Mouse (Mus musculus): Measurements from ENCODE around the gene Fam92b. TPM values are rescaled to one million over a fixed set of nuclear protein-coding genes. Genes with fewer than 3 reads are reported as not detected.

Gene Fam92b
- total RNA-seq, 1 experiment from 2014 or later = not detected

DNA sequence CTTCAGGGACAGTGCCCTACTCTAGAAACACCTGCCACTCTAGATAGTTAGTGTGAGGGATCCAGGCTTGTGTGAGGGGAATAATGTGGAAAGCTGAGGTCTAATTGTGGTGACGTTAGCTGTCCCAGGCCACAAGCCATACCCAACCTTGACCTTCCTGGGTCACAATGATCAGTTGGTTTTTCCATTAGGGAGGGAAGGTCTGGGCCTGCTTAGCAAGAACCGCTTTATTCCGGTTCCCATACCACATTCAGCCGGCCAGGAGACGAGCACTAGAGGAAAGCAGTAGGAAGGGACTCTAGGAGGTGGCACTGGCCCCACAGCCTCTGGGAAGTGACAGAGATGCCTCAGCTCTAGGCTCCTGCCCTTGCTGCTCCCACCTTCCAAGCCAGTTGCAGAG, 13.2 kb downstream of the Fam92b start:
- no peak for ATAC-seq (replicated peaks; ENCODE audit: insufficient number of reproducible peaks, low FRiP score, low TSS enrichment, poor library complexity, severe bottlenecking)

- ATAC-seq (replicated peaks; ENCODE audit: insufficient number of reproducible peaks, low FRiP score, low TSS enrichment, poor library complexity, severe bottlenecking) = no peak
Measured at GRCm38 (mm10) chr8:120163376-120163775, 13.9 kb downstream of the Fam92b start.

DNA sequence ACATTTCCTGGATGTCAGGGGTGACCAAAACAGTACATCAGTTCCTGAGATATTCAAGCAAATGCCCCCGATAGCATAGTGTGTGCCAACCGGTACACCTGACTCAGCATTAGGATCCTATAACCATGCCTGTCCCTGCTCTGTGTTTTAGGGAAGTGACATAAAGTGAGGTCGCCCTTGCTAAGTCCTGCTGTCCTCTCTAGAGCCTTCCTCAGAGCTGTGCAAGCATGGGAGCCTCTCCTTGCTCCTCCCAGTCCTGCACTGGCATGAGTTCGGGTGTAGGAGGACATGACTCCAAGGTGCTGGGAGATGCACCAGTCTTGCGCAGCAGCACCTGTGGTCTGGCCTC, 14.9 kb downstream of the Fam92b start:
- ATAC-seq (replicated peaks; ENCODE audit: insufficient number of reproducible peaks, low FRiP score, low TSS enrichment, poor library complexity, severe bottlenecking) = no peak

DNA sequence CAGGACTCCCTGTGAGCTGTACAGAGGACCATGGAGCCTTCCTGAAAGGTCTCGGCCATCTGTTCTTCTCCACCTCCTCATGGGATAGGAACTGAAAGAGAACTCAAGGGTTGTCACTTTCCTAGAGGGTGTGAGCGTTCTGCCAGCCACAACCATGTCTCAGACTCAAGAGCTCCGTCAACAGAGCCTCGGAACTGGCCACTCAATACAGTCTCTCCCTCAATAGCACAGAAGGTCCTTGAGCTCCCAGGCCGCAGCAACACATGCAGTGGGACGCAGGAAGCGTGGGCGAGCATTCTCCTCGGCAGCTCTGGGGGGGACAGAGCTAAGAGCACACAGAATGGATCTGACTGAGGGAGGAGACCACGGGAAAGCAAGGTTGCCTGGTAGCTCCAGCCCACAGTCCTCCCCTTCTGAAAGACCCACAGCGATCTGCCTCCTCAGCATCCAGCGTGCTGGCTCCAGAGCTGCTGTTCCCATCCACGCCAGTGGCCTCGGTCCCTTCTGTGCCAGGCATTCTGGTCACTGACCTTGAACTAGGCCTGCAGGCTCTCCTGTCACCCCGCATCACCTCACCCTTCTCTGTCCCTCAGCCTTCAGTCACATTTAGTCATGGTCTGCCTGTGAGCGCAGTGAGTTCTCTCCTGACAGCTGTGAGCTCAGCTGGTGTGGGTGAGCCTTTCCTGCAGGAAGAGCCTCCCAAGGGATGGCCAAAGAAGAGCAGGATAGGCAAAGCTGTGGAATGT, 15.4 kb downstream of the Fam92b start:
- no peak for ATAC-seq (replicated peaks; ENCODE audit: insufficient number of reproducible peaks, low FRiP score, low TSS enrichment, poor library complexity, severe bottlenecking)

DNA sequence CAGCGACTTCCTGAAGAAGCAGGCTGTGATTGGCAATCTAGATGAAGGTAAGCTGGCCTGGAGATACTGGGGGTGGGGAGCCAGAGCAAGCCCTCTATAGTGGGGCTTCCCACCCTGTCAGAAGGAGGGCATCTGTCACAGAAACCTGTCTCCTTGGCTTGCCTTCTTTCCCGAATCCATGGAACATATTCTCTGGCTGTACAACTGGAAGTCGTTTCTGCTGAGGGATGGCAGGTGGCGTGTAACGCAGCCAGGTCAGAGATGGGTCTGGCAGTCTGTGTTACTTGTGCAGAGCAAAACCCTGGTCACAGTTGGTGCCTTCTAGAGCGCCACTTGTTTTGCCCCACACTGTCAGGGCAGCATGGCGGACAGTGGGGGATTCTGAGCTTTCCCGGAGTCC, 16.9 kb downstream of the Fam92b start:
- ATAC-seq (replicated peaks; ENCODE audit: insufficient number of reproducible peaks, low FRiP score, low TSS enrichment, poor library complexity, severe bottlenecking) = no peak

DNA sequence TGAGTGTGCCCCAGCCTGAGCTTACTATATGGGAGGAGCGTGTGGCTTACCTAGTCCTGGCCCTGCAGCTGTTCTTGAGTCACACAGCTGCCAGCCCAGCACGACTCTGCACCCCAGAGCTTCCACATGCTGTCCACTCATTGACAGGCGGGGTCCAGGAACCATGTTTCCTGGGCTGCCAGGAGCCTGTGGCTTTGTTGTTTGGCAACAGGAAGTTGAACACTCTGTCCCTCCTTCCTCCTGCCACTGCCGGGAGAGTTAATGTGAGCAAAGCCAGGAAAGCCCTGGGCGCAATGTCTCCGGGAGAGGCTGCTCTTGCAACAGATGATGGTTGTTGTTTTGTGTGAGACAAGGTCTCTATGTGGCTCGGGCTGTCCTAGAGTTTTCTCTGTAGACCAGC, 24.6 kb downstream of the Fam92b start:
- no peak for ATAC-seq (replicated peaks; ENCODE audit: insufficient number of reproducible peaks, low FRiP score, low TSS enrichment, poor library complexity, severe bottlenecking)

DNA sequence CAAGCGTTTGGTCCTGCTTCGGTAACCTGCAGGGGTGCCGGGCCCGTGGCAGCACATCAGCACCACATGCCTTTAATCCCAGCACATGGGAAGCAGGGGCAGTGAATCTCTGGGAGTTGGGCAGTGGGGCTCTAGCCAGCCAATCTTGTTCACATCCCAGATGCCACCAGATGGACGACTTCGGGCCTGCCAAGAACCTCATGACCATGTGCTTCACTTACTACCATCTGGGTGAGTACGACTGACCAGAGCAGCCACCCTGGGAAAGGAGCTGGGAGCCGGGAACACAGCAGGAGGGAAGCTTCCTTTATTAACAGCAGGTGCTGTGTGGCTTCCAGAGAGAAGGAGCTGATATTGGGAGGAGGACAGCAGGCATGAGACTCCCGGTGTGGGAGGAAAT, 26.1 kb downstream of the Fam92b start:
- ATAC-seq (replicated peaks; ENCODE audit: insufficient number of reproducible peaks, low FRiP score, low TSS enrichment, poor library complexity, severe bottlenecking) = no peak

DNA sequence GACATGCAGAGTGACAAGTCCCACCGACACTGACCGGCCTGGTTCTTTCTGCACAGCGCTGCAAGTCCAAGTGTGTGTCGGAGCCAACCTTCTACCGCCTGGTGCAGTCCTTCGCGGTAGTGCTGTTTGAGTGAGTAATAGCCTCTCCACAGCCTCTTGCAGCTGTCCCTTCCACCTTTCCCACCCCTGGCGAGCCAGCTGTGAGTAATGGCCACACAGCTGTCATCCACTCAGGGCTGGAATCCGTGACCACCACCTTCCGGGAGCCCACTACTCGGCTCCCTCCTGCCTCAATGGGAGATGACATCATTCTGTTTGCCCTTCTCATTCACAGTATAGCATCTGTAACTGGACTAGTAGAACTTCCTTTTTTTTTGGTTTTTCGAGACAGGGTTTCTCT, 27.2 kb downstream of the Fam92b start:
- ATAC-seq (replicated peaks; ENCODE audit: insufficient number of reproducible peaks, low FRiP score, low TSS enrichment, poor library complexity, severe bottlenecking) = no peak

DNA sequence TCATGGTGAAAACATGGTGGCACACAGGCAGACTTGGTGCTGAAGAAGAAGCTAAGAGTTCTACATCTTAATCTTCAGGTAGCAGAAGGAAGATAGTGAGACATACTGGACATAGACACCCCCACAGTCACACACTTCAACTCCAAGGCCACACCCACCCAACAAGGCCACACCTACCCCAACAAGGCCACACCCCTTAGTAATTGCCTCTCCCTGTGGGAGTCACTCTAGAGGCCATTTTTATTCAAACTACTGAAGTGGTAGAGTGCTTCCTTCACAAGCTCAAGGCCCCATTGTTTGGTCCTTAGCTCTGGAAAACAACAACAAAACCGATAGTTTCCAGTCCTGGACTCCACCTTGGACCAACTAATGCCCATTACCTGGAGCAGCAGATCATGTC, 31.2 kb downstream of the Fam92b start:
- ATAC-seq (replicated peaks; ENCODE audit: insufficient number of reproducible peaks, low FRiP score, low TSS enrichment, poor library complexity, severe bottlenecking) = no peak

DNA sequence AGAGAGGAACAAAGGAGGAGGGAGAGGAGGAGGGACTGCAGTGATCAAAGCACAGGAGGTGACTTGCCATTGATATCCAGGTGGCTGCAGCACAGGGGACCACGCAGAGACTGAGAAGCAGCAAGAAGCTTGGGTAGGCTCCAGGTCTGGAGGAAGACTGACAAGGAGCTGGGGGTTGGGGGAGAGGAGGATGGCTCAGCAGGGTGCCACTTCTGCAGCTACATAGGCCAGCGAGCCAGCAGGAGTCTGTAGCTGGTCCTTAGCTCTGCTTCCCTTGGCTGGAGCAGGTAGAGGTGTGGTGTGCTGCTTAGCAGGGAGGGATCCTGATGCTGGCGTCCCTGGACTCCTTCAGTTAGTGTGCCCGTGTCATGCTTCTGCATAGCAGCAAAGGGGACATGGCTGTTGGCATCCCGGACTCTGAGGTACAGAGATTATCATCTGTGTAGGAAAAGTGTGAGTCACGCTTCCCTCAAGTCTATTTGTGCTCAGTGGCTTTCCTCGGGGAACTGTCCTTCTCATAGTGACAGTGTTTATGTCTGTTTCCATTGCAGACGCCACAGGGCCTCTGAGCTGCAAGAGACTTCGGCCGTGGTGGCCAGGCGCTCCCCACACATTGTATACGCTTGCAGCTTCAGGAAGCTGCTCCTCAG, 32.5 kb downstream of the Fam92b start:
- no peak for ATAC-seq (replicated peaks; ENCODE audit: insufficient number of reproducible peaks, low FRiP score, low TSS enrichment, poor library complexity, severe bottlenecking)

- ATAC-seq (replicated peaks; ENCODE audit: insufficient number of reproducible peaks, low FRiP score, low TSS enrichment, poor library complexity, severe bottlenecking) = no peak
Measured at GRCm38 (mm10) chr8:120143911-120144651, 33.2 kb downstream of the Fam92b start.

DNA sequence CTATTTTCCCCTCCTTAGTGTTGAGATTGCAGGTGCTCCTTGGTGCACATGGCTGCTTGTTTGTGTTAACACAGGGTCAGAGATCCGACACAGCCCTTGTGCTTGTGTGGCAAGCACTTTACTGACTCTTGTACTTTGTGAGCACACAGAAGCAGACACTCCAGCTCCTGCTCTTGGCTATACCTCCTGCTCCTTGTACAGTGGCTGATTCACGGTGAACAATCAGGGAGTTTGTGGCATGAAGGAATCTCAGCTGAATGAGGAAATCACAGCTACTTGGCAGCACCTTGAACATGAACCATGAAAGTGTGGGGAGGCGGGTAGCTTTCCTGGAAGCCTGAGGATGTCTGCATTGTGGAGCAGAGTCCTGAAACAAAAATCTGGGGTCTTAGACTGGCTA, 36.5 kb downstream of the Fam92b start:
- ATAC-seq (replicated peaks; ENCODE audit: insufficient number of reproducible peaks, low FRiP score, low TSS enrichment, poor library complexity, severe bottlenecking) = no peak

DNA sequence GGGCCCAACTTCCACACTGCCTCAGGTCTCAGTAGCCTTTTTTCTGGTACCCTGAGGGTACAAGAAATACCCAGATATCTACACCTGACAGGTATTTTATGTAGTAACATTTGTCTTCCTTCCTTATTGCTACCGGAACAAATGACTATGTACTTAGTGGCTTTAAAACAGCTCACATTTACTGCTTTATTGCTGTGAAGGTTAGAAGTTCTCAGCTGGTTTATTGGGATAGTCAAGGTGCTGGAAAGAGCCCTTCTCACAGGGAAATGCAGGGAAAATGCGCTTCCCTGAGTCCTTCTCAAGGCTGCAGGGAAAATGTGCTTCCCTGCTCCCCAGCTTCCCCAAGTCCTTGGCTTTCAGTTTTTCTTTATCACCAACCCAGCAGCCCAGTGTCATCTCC, 38.3 kb downstream of the Fam92b start:
- no peak for ATAC-seq (replicated peaks; ENCODE audit: insufficient number of reproducible peaks, low FRiP score, low TSS enrichment, poor library complexity, severe bottlenecking)

DNA sequence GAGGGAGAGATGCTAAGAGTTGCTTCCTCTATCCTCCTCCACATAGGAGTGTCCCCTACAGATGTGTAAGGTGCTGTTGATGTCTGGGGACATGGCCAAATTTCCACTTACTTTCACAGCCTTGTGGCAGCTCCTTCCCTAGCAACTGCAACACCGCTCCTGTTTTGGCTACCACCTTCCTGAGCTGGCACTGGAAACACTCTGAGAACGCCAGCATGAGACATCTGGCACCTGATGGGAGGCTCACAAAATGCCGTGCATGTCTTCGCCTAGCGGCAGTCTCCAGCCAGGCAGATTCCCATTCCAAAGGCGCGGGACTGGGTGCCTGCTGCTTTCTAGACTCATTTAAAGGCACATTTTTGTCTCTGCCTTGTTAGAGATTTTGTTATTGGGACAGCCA, 40.6 kb downstream of the Fam92b start:
- no peak for ATAC-seq (replicated peaks; ENCODE audit: insufficient number of reproducible peaks, low FRiP score, low TSS enrichment, poor library complexity, severe bottlenecking)

DNA sequence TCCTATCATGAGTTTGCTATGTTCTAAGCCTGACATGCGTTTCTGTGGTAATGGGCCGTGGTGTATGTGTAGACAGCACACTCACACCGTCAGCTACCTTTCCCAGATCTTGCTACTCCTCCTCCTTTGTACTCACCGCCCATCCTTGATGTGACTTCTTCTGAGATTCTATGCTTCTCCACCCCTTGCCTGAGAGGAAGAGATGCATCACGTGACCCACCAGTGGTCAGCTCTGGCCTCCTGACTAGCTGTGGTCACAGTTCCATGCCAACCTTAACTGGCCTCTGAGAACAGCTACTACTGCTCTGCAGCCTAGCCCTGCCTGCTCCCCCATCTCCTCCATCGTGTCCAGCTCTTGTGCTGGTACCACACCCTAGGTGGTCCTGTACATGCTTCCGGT, 41.6 kb downstream of the Fam92b start:
- no peak for ATAC-seq (replicated peaks; ENCODE audit: insufficient number of reproducible peaks, low FRiP score, low TSS enrichment, poor library complexity, severe bottlenecking)

DNA sequence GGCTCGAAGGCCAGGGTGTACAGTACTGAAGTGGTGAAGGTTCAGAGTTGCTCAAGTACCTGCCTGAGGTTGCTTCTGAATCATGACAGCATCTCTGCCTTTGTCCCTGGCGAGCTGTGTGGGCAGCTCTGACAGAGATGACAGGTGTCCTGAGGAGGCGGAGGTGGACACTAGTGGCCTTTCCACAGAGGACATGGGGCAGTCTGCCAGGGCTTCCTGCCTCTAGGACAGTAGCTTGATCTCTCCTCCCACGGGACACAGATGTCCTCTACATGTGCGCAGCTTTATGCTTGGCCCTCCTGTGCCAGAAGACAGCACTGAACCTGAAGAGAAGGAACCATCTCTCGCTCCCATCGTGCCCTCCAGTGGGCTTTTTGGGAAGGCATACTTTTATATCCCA, 44.1 kb downstream of the Fam92b start:
- no peak for ATAC-seq (replicated peaks; ENCODE audit: insufficient number of reproducible peaks, low FRiP score, low TSS enrichment, poor library complexity, severe bottlenecking)

DNA sequence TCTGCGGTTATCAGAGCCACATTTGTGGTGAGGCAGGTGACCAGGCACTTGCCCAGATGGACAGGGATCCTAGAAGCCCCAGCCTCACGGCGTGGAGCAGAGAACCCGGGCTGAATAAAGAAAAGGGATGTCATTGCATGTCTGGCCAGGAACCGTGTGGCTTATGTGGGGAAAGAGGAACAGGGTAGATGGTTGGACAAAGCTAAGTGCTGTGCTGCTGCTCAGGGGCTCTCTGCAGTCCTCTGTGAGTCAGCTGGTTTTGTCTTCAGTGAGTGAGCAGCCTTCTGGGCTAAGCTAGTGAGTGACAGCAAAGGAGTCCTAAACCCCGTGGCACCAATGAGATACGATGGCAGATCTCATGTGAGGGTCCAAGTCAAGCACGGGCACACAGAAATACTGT, 46.1 kb downstream of the Fam92b start:
- ATAC-seq (replicated peaks; ENCODE audit: insufficient number of reproducible peaks, low FRiP score, low TSS enrichment, poor library complexity, severe bottlenecking) = peak; percentile 51

DNA sequence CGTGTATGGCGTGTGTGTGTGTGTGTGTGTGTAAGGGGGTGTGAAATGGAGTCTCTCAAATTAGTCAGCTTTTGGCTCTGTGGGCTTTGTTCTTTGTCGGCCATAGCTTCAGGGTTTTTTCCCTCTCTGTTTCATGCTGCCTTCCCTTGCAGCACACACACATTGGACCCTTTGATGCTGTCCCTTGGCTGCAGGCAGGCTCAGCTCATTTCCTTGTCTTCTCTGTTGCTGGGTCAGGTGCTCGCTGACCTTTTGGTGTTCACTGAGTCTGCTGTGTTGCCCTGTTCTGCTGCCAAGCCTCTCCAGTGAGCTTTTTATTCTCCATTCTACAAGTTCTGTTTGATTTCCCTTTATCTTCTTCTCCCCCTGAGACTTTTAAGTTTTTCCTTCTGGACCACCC, 47.7 kb downstream of the Fam92b start:
- ATAC-seq (replicated peaks; ENCODE audit: insufficient number of reproducible peaks, low FRiP score, low TSS enrichment, poor library complexity, severe bottlenecking) = no peak

DNA sequence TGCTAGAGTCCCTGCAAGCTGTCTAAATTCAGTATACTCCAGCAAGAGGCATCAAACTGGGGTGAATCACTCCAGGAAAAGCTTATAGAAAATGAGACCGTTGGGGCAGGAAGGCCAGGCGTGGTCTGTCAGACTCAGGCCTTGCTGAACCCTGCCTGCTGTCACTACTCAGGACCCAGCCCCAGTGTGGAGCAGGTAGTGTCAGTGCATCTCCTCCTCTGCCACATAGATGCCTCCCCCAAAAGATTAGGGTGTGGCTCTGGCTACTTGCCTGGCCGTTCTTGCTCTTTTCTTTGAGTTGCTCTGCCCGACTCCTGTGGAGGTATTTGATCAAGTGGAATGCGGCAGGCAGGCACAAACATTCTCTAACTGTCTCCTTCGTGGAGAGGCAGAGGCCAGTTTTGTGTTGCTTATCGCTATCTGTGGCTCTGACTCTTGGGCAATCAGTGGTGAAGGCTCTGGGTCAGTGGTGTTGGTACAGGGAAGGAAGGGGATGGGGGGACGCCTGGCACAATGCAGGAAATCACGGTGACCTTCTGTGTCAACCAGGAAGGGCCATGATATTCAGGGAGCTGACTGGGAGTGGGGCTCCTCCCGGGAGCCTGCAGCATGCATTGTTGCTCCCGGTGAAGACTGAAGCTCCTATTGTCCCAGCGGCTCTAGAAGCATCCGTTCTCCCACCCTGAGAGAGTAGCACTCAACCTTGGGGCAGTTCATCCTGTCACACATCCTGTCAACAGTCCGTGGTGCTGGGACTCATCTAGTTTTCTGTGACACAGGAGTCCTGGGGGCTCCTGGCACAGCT, 50.7 kb downstream of the Fam92b start:
- ATAC-seq (replicated peaks; ENCODE audit: insufficient number of reproducible peaks, low FRiP score, low TSS enrichment, poor library complexity, severe bottlenecking) = no peak

Data from monocyte, adult 5-6 weeks (primary cell).